Mouse (Mus musculus) heart, adult 2 months (tissue): ENCODE results near the gene Fgfr2. TPM values are rescaled to one million over a fixed set of nuclear protein-coding genes. Genes with fewer than 3 reads are reported as not detected.

Source experiments
- DNase-seq, 2 experiments: peaks; one replicate each; pipeline ENCODE4 v3.0.0; 2021
- H3K27ac ChIP-seq: fragments of 200-600 bp; 2 replicates; pipeline ENCODE4 v1.8.1; 2022
- H3K27me3 ChIP-seq: fragments of 200-500 bp; 2 replicates; pipeline ENCODE4 v1.6.1; 2012; ENCODE audit warnings: mild to moderate bottlenecking, low read length, inconsistent platforms, mixed read lengths; ENCODE audit not compliant: control insufficient read depth, insufficient read depth
- H3K36me3 ChIP-seq: fragments of 200-500 bp; 2 replicates; pipeline ENCODE4 v1.6.1; 2012; ENCODE audit warnings: low read length, inconsistent platforms; ENCODE audit not compliant: control insufficient read depth, insufficient read depth
- H3K4me1 ChIP-seq: fragments of 200-500 bp; 2 replicates; pipeline ENCODE4 v1.6.1; 2011; ENCODE audit warnings: low read length; ENCODE audit not compliant: control insufficient read depth, insufficient read depth
- H3K4me3 ChIP-seq: fragments of 200-600 bp; 2 replicates; pipeline ENCODE4 v1.8.1; 2022
- H3K79me2 ChIP-seq: fragments of 200-500 bp; replicated peaks from 2 replicates; pipeline ENCODE4 v1.6.1; 2012; ENCODE audit warnings: mild to moderate bottlenecking, inconsistent platforms, low read length, moderate library complexity, mixed read lengths; ENCODE audit not compliant: control insufficient read depth, insufficient read depth
- H3K9ac ChIP-seq: fragments of 200-500 bp; 2 replicates; pipeline ENCODE4 v1.6.1; 2012; ENCODE audit warnings: low read depth, mild to moderate bottlenecking, control low read depth, inconsistent platforms, low read length, mixed read lengths
- CTCF ChIP-seq: fragments of 200-600 bp; IDR thresholded peaks from 2 replicates; pipeline ENCODE4 v1.8.1; 2022; ENCODE audit warnings: antibody characterized with exemption, mild to moderate bottlenecking, moderate library complexity
- EP300 ChIP-seq: fragments of 200-500 bp; IDR thresholded peaks from 2 replicates; pipeline ENCODE4 v1.6.1; 2011; ENCODE audit warnings: low read depth, low read length, control low read depth; ENCODE audit not compliant: insufficient read depth
- POLR2A ChIP-seq: fragments of 200-500 bp; IDR thresholded peaks from 2 replicates; pipeline ENCODE4 v1.6.1; 2011; ENCODE audit warnings: mild to moderate bottlenecking, low read depth, low read length, control low read depth; ENCODE audit not compliant: insufficient read depth
- WGBS: fragments of 180-500 bp; shearing (Covaris S2); methylation state at CpG from one replicate; pipeline ENCODE4 v1.1.7; 2018; 5-methylcytosine and 5-hydroxymethylcytosine counted together
- intact Hi-C: fragments of 180-260 bp; cut with DNase I; formaldehyde crosslinking; loops from one replicate; pipeline ENCODE4 v1.15.1; 2025
- polyA plus RNA-seq: library from polyadenylated mRNA; depleted of rRNA; stranded (reverse); fragments of >200 nt; gene quantifications from 2 replicates; pipeline ENCODE4 v1.2.3, GENCODE M21; 2012
- total RNA-seq, 2 experiments: library from RNA; stranded (reverse); gene quantifications; 2 replicates each; pipeline ENCODE4 v1.2.3; 2021

The Fgfr2 gene
- total and polyA plus RNA-seq, 3 experiments, result 1.1 to 2.0 (median 1.3) TPM

GRCm38 (mm10) chr7:130865613-130866591 lies 2257.2 kb downstream of the Fgfr2 start, which contains the start of gene Plekha1:
Gene Plekha1, plus strand, starts transcription at chr7:130865756.
- Histone ChIP-seq H3K27me3 (no peaks in the 10 kb centered on the region), H3K4me1 (no peaks in the 10 kb centered on the region; the same call in 1 of the 2 replicates), H3K27ac (peak within 1 kb of the TSS; percentile 93), H3K79me2 (peaks cover 3% of the 10 kb centered on the region), H3K4me3 (peak within 1 kb of the TSS; percentile 82), H3K9ac (peak within 1 kb of the TSS; percentile 97), H3K36me3 (peaks cover 6% of the 10 kb centered on the region; the same call in 1 of the 2 replicates)
- 1% methylated on average over 111 of the region's 114 CpGs for WGBS
- peak; percentile 95 to 100 for DNase-seq
- intact Hi-C loops, result loop anchor here (2.0 to 10.0 kb wide), 4 partner anchors 25 to 696 kb away; partner anchors contain the start of gene Bub3
- TF ChIP-seq EP300, result no peak
- TF ChIP-seq POLR2A, result peak; percentile 51
- TF ChIP-seq CTCF, result peak; percentile 43

GRCm38 (mm10) chr7:130864711-130865110 lies 2258.4 kb downstream of the Fgfr2 start:
- DNase-seq, result no peak
- 68% methylated on average over 7 of the region's 7 CpGs for WGBS
- Histone ChIP-seq H3K27ac (no peak overlapping the region), H3K4me3 (no peak overlapping the region), H3K9ac (no peak overlapping the region), H3K36me3 (peaks cover 5% of the 10 kb centered on the region; the same call in 1 of the 2 replicates), H3K27me3 (no peaks in the 10 kb centered on the region), H3K79me2 (no peaks in the 10 kb centered on the region; the same call in 1 of the 2 replicates), H3K4me1 (no peaks in the 10 kb centered on the region; the same call in 1 of the 2 replicates)
- TF ChIP-seq POLR2A, result no peak
- intact Hi-C loops, result loop anchor here (5.0 to 10.0 kb wide), 3 partner anchors 43 to 698 kb away; partner anchors contain the start of gene Bub3

- DNase-seq, result no peak
- H3K9ac ChIP-seq, result no peak overlapping the region
- TF ChIP-seq CTCF (no peak), EP300 (no peak), POLR2A (no peak)
- no peaks in the 10 kb centered on the region for H3K79me2 ChIP-seq
- peaks cover 3% of the 10 kb centered on the region; the same call in 1 of the 2 replicates for H3K36me3 ChIP-seq
- WGBS, result 73% methylated on average over 1 of the region's 1 CpGs
- no peak overlapping the region for H3K4me3 ChIP-seq
- intact Hi-C loops, result loop anchor here (10.0 kb wide), 1 partner anchor 318 kb away; no protein-coding TSS in a partner anchor
- no peaks in the 10 kb centered on the region for H3K27me3 ChIP-seq
- no peak overlapping the region for H3K27ac ChIP-seq
- H3K4me1 ChIP-seq, result no peaks in the 10 kb centered on the region; the same call in 1 of the 2 replicates
Measured at GRCm38 (mm10) chr7:130862501-130862900, 2260.6 kb downstream of the Fgfr2 start.

- H3K27me3 ChIP-seq, result no peaks in the 10 kb centered on the region
- no peak overlapping the region for H3K27ac ChIP-seq
- no peaks in the 10 kb centered on the region; the same call in 1 of the 2 replicates for H3K4me1 ChIP-seq
- TF ChIP-seq POLR2A (no peak), EP300 (no peak), CTCF (no peak)
- DNase-seq, result no peak
- H3K9ac ChIP-seq, result no peak overlapping the region
- WGBS, result 30% methylated on average over 11 of the region's 11 CpGs
- no peak overlapping the region for H3K4me3 ChIP-seq
- H3K36me3 ChIP-seq, result no peaks in the 10 kb centered on the region
- intact Hi-C loops, result loop anchor here (10.0 kb wide), 1 partner anchor 316 kb away; no protein-coding TSS in a partner anchor
- H3K79me2 ChIP-seq, result no peaks in the 10 kb centered on the region
Measured at GRCm38 (mm10) chr7:130860721-130861142, 2262.4 kb downstream of the Fgfr2 start.

DNA sequence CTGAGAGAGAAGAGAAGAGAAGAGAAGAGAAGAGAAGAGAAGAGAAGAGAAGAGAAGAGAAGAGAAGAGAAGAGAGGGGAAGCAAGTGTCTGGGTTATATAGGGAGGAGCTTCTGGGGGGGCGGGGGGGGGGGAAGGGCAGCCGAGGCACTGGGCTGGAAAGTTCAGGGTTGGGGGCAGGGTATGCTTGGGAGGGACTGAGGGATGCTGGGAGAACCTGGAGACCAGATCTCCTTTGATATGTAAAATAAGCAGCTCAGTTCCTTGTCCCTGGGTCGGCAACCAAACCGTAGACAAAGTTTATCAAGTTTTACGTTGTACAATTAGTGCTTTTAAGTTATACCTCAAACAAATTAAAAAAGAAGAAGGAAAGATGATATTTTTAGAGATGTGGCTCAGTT lies 2263.2 kb downstream of the Fgfr2 start:
- Histone ChIP-seq H3K27ac (no peak overlapping the region), H3K79me2 (no peaks in the 10 kb centered on the region), H3K27me3 (no peaks in the 10 kb centered on the region), H3K4me1 (no peaks in the 10 kb centered on the region; the same call in none of the 2 replicates), H3K4me3 (no peak overlapping the region), H3K36me3 (no peaks in the 10 kb centered on the region), H3K9ac (no peak overlapping the region)
- no peak for DNase-seq
- TF ChIP-seq POLR2A, result no peak
- intact Hi-C loops, result loop anchor here (10.0 kb wide), 1 partner anchor 315 kb away; no protein-coding TSS in a partner anchor
- 76% methylated on average over 5 of the region's 5 CpGs for WGBS
